Mouse (Mus musculus) kidney, adult 2 months (tissue): ENCODE results near the gene Pxn.

Experiments
- CTCF ChIP-seq: fragments of 200-500 bp; conservative IDR thresholded peaks from 2 replicates; pipeline ENCODE4 v1.5.1; 2011; ENCODE audit warnings: low read depth, mild to moderate bottlenecking, control low read depth, low read length, moderate library complexity, mixed read lengths; ENCODE audit not compliant: insufficient read depth, insufficient read length
- POLR2A ChIP-seq: fragments of 200-500 bp; IDR thresholded peaks from one replicate; pipeline ENCODE4 v1.6.1; 2011; ENCODE audit warnings: low read depth, low read length, control low read depth

DNA sequence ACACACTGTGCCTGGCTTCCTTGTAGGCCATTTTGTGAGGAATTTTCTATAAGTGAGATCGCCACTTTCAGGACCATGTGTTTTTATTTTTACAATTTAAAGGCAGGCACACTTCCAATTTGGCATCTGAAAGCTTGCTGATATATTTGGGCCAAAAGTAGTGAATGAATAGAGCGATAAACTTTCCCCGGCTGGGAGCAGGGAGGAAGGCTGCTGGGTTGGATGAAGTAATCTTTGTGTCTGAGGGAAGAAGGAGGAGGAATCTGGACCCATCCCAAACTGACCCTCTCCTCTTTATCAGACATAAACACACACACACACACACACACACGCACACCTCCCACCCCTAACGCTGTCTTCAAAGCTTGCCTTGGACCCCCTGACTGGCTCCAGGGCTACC is 13.0 kb upstream of the Pxn start:
- TF ChIP-seq CTCF (no peak), POLR2A (no peak)
